Mouse (Mus musculus) liver, embryonic 15.5 days (tissue): ENCODE measurements around the gene Brk1. TPM values are rescaled to one million over a fixed set of nuclear protein-coding genes. Genes with fewer than 3 reads are reported as not detected.

Experiments
- ATAC-seq: fragments of 200-750 bp; cut with Nextera tagmentation; 2 replicates; pipeline ENCODE4 v1.8.0; 2017; ENCODE audit warnings: moderate number of reproducible peaks, mild to moderate bottlenecking, moderate library complexity; ENCODE audit not compliant: insufficient read depth
- H3K27ac ChIP-seq: fragments of 300-500 bp; sonication (generic); replicated peaks from 2 replicates; pipeline ENCODE4 v1.5.1; 2015; ENCODE audit warnings: mild to moderate bottlenecking, inconsistent platforms
- H3K27me3 ChIP-seq: fragments of 300-500 bp; sonication (generic); 2 replicates; pipeline ENCODE4 v1.6.1; 2015; ENCODE audit warnings: mild to moderate bottlenecking, inconsistent platforms
- H3K36me3 ChIP-seq: fragments of 300-500 bp; sonication (generic); replicated peaks from 2 replicates; pipeline ENCODE4 v1.6.1; 2015; ENCODE audit warnings: moderate library complexity, mild to moderate bottlenecking, inconsistent platforms
- H3K4me1 ChIP-seq: fragments of 300-500 bp; sonication (generic); replicated peaks from 2 replicates; pipeline ENCODE4 v1.6.1; 2015; ENCODE audit warnings: inconsistent platforms
- H3K4me2 ChIP-seq: fragments of 300-500 bp; sonication (generic); 2 replicates; pipeline ENCODE4 v1.6.1; 2015; ENCODE audit warnings: moderate library complexity, mild to moderate bottlenecking, inconsistent platforms
- H3K4me3 ChIP-seq: fragments of 300-500 bp; sonication (generic); replicated peaks from 2 replicates; pipeline ENCODE4 v1.5.1; 2015; ENCODE audit warnings: mild to moderate bottlenecking, inconsistent platforms
- H3K9ac ChIP-seq: fragments of 300-500 bp; sonication (generic); 2 replicates; pipeline ENCODE4 v1.6.1; 2015; ENCODE audit warnings: moderate library complexity, mild to moderate bottlenecking, inconsistent platforms
- H3K9me3 ChIP-seq: fragments of 300-500 bp; sonication (generic); replicated peaks from 2 replicates; pipeline ENCODE4 v1.6.1; 2016; ENCODE audit warnings: inconsistent platforms
- WGBS: fragments of 180-500 bp; shearing (Covaris S2); methylation state at CpG from one replicate; pipeline ENCODE4 v1.1.7; 2015; ENCODE audit warnings: mixed read lengths; ENCODE audit not compliant: insufficient replicate concordance; 5-methylcytosine and 5-hydroxymethylcytosine counted together
- polyA plus RNA-seq: library from polyadenylated mRNA; unstranded; fragments of >200 nt; fragmentation: Nextera tagmentation; extraction: Ambion mirVana; gene quantifications from 2 replicates; pipeline ENCODE4 v1.2.1, GENCODE M21; 2015

The Brk1 gene
- polyA plus RNA-seq, 1 experiment from 2014 or later: 80.7 TPM

DNA sequence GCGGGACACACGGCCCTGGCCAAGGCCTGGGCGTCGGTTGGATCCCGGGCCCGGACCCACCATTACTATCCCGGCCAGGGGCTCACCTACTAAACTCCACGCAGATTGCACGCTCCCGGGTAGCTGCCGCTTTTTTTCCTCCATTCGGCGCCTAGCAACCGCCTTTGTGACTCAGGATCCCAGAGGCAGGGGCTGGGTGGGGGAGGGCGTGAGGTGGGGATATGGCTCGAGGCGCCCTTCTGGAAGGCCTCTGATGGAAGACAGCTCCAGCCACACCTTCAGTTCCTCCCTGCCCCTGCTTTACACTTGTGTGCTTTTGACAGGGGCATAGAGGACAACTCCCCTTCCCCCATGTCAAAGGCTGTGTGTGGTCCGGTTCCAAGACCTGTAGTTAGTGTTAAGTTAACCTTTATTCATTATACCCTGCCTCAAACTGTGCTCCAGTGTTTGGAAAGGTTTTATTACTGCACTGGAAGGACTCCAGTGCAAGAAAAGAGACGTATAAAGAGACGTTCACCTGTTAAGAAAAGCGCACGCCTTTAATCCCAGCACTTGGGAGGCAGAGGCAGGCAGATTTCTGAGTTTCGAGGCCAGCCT lies 3.9 kb upstream of the Brk1 start, which contains the start of gene Fancd2os:
Fancd2os (minus strand) TSS at position 173 of the 597 bp plus-strand sequence.
- no peak within 1 kb of the TSS for H3K27ac ChIP-seq
- 74% methylated on average over 23 of the region's 23 CpGs for WGBS
- H3K4me2 ChIP-seq: no peak within 1 kb of the TSS
- ATAC-seq: no peak
- H3K9me3 ChIP-seq: no peaks in the 10 kb centered on the region
- H3K36me3 ChIP-seq: peaks cover 12% of the 10 kb centered on the region; the same call in 1 of the 2 replicates
- no peaks in the 10 kb centered on the region for H3K27me3 ChIP-seq
- peaks cover 21% of the 10 kb centered on the region for H3K4me1 ChIP-seq
- H3K4me3 ChIP-seq: no peak within 1 kb of the TSS
- H3K9ac ChIP-seq: no peak within 1 kb of the TSS

DNA sequence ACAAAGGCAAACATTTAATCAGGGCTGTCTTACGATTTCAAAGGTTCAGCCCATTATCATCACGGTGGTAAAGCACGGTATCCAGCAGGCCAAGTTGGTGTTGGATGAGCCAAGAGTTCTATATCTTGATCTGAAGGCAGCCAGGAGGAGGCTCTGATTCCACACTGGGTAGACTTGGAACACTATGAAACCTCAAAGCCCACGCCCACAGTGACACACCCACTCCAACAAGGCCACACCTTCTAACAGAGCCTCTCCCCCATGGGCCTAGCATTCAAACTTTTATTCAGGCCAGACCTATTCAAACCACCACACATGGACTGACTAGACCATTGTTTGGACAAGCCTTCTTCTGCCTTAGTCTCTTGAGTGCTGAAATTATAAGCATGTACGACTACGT lies 1.8 kb upstream of the Brk1 start:
- no peak overlapping the region for H3K4me3 ChIP-seq
- 74% methylated on average over 6 of the region's 6 CpGs for WGBS
- 0 out of 2 replicates have a peak, but pooled peaks cover 4% of the 10 kb centered on the region for H3K36me3 ChIP-seq
- H3K27ac ChIP-seq: no peak overlapping the region
- no peak overlapping the region for H3K4me2 ChIP-seq
- H3K27me3 ChIP-seq: no peaks in the 10 kb centered on the region
- no peaks in the 10 kb centered on the region for H3K9me3 ChIP-seq
- H3K4me1 ChIP-seq: peaks cover 35% of the 10 kb centered on the region
- H3K9ac ChIP-seq: no peak overlapping the region
- no peak for ATAC-seq

DNA sequence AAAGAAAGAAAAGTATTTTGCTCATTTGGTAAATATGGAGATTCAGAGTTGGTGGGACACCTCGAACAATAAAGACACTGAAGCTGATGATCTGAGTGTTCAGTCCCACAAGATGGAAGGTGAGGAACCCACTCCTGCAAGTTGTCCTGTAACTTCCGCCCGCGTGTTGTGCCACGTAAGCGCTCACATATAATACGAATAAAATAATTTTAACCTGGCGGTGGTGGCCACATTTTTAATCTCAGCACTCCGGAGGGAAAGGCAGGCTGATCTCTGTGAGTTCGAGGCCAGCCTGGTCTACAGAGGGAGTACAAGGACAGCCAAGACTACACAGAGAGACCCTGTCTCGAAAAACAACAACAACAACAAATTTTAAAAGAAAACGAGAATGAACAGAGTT lies 579 bp upstream of the Brk1 start:
- no peaks in the 10 kb centered on the region for H3K9me3 ChIP-seq
- H3K9ac ChIP-seq: peak overlapping the region; percentile 83
- no peak for ATAC-seq
- H3K4me1 ChIP-seq: peaks cover 35% of the 10 kb centered on the region
- 52% methylated on average over 12 of the region's 12 CpGs for WGBS
- H3K27me3 ChIP-seq: no peaks in the 10 kb centered on the region
- H3K4me3 ChIP-seq: peak overlapping the region; percentile 90
- H3K27ac ChIP-seq: peak overlapping the region; percentile 78; the same call in 1 of the 2 replicates
- no peaks in the 10 kb centered on the region for H3K36me3 ChIP-seq
- peak overlapping the region; percentile 79 for H3K4me2 ChIP-seq

DNA sequence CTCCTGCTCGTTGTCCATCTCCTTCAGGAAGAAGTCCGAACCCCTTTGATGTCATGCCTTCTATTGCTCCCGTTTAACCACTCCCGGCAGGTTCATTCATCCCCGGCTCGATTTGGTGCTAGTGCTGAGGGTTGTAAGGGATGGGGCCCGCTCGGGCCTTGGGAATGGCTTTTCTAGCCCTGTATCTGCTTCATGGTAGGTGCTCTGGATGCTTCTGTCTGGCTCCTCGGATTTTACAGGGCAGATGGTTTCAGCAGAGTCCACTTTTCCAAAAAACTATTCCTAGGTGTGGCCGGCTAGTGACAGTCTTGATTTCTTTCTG lies 613 bp downstream of the Brk1 start:
- Histone ChIP-seq H3K4me3 (peak overlapping the region; percentile 90), H3K27ac (peak overlapping the region; percentile 78), H3K4me1 (peaks cover 35% of the 10 kb centered on the region), H3K36me3 (peaks cover under 1% of the 10 kb centered on the region), H3K9me3 (no peaks in the 10 kb centered on the region), H3K4me2 (peak overlapping the region; percentile 79), H3K27me3 (no peaks in the 10 kb centered on the region), H3K9ac (peak overlapping the region; percentile 83)
- ATAC-seq: peak; percentile 10
- 3% methylated on average over 10 of the region's 10 CpGs for WGBS

- WGBS: 72% methylated on average over 6 of the region's 6 CpGs
- Histone ChIP-seq H3K4me2 (no peak overlapping the region), H3K27me3 (no peaks in the 10 kb centered on the region), H3K4me1 (peaks cover 30% of the 10 kb centered on the region), H3K9me3 (no peaks in the 10 kb centered on the region), H3K4me3 (no peak overlapping the region), H3K36me3 (peaks cover 24% of the 10 kb centered on the region), H3K9ac (no peak overlapping the region), H3K27ac (no peak overlapping the region)
- no peak for ATAC-seq
Observed at GRCm38 (mm10) chr6:113608871-113609270, 4.3 kb downstream of the Brk1 start.

- Histone ChIP-seq H3K4me2 (no peak overlapping the region), H3K9ac (no peak overlapping the region), H3K27me3 (no peaks in the 10 kb centered on the region), H3K9me3 (no peaks in the 10 kb centered on the region), H3K36me3 (peaks cover 27% of the 10 kb centered on the region), H3K27ac (no peak overlapping the region), H3K4me1 (peaks cover 26% of the 10 kb centered on the region), H3K4me3 (no peak overlapping the region)
- no peak for ATAC-seq
- WGBS: 85% methylated on average over 7 of the region's 7 CpGs
Observed at GRCm38 (mm10) chr6:113609293-113609692, 4.7 kb downstream of the Brk1 start.

DNA sequence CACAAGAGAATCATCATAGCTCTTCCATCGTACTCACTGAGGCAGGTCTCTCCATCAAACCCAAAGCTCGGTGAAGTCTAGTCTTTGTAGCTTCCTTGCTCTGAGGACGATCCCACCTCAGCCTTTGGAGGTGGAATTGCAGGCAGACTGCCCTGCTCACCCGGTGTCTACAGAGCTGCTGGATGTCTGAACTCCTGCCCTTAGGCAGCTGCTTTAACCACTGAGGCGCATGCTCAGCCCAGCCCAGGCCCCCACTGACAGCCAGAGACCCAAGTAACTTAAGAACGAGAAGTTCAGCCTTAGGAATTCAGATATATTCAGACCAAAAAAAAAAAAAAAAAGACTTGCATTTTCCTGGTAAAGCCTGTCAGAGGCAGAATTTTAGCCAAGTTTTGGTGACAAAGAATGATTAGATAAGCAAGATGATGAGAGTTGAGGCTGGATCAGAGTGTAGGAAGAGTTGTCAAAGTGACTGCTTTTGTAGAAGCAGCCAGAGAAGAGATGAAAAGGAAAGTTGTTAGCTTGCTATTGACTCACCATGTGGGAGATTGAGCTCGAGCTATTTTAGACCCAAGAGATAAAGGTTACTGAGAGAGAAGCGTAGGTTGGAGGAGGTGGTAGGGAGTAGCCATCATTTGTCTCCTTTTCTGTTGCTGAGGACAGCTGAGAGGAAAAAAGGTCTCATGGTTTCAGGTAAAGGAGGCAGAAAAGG lies 7.8 kb downstream of the Brk1 start:
- H3K4me2 ChIP-seq: no peak overlapping the region
- WGBS: 77% methylated on average over 8 of the region's 8 CpGs
- no peak overlapping the region for H3K9ac ChIP-seq
- H3K4me1 ChIP-seq: 0 out of 2 replicates have a peak, but pooled peaks cover 4% of the 10 kb centered on the region
- H3K27ac ChIP-seq: no peak overlapping the region
- H3K4me3 ChIP-seq: no peak overlapping the region
- no peaks in the 10 kb centered on the region for H3K27me3 ChIP-seq
- ATAC-seq: no peak
- H3K9me3 ChIP-seq: no peaks in the 10 kb centered on the region
- peaks cover 58% of the 10 kb centered on the region for H3K36me3 ChIP-seq

- Histone ChIP-seq H3K27me3 (no peaks in the 10 kb centered on the region), H3K36me3 (peaks cover 67% of the 10 kb centered on the region), H3K4me2 (no peak overlapping the region), H3K4me3 (no peak overlapping the region), H3K4me1 (0 out of 2 replicates have a peak, but pooled peaks cover 4% of the 10 kb centered on the region), H3K9ac (no peak overlapping the region), H3K9me3 (no peaks in the 10 kb centered on the region), H3K27ac (no peak overlapping the region)
- WGBS: 87% methylated on average over 7 of the region's 7 CpGs
- no peak for ATAC-seq
Observed at GRCm38 (mm10) chr6:113614152-113614551, 9.6 kb downstream of the Brk1 start.

DNA sequence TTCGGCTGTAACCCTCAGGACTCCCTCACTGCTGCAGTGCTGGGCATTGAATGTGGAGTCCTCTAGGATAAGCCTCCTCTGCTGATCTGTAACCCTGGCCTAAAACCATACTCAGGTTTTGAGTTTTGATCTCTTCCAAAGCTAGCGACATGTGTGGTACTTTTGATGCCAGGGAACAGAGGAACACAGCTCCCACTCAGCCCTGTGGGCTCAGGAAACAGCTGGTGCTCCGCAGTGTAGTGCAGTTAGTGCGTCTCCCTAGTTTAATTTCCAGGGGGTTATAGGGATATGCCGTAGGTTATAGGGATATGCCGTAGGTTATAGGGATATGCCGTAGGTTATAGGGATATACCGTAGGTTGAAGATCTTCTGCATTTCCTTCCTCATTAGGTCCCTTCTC lies 10.4 kb downstream of the Brk1 start:
- H3K27ac ChIP-seq: no peak overlapping the region
- no peak overlapping the region for H3K4me3 ChIP-seq
- no peak overlapping the region for H3K4me2 ChIP-seq
- H3K4me1 ChIP-seq: 0 out of 2 replicates have a peak, but pooled peaks cover 4% of the 10 kb centered on the region
- no peak for ATAC-seq
- no peaks in the 10 kb centered on the region for H3K9me3 ChIP-seq
- H3K9ac ChIP-seq: no peak overlapping the region
- H3K36me3 ChIP-seq: peaks cover 67% of the 10 kb centered on the region
- 80% methylated on average over 8 of the region's 8 CpGs for WGBS
- no peaks in the 10 kb centered on the region for H3K27me3 ChIP-seq

DNA sequence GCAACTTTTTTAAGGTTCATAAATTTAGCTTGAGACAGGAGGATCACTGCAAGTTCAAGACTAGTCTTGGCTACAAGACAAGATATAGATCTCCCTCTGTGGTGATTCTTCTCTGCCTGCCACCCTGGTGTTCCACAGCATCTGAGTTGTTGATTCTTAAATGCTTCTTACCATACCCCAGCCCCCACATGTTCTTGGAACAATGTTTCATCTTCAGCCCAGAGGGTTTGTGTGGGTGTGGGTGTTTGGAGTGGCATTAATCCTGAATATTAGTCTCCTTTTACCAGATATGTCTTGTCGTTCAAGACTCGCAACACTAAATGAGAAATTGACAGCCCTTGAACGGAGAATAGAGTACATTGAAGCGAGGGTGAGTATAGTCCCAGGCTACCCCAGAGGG lies 10.9 kb downstream of the Brk1 start:
- ATAC-seq: no peak
- no peak overlapping the region for H3K4me2 ChIP-seq
- 0 out of 2 replicates have a peak, but pooled peaks cover 4% of the 10 kb centered on the region for H3K4me1 ChIP-seq
- 87% methylated on average over 4 of the region's 4 CpGs for WGBS
- peaks cover 63% of the 10 kb centered on the region for H3K36me3 ChIP-seq
- H3K27ac ChIP-seq: no peak overlapping the region
- H3K27me3 ChIP-seq: no peaks in the 10 kb centered on the region
- H3K9ac ChIP-seq: no peak overlapping the region
- no peak overlapping the region for H3K4me3 ChIP-seq
- H3K9me3 ChIP-seq: no peaks in the 10 kb centered on the region

DNA sequence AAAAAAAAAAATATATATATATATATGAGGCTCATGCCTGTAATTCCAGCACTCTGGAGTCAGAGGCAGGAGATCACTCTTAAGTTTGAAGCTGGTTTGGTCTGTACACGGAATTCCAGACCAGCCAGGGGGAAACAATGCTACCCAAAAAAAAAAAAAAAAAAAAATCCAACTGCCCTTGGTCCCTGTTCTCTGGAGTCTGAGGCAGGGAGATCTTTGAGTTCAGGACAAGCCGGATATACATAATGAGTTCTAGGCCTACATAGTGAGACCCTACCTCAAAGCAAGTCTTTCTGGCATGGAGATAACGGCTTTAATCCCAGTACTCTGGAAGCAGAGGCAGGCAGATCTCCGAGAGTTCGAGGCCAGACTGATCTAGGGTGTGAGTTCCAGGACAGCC lies 18.8 kb downstream of the Brk1 start:
- no peaks in the 10 kb centered on the region for H3K9me3 ChIP-seq
- H3K36me3 ChIP-seq: peaks cover 9% of the 10 kb centered on the region; the same call in 1 of the 2 replicates
- H3K4me3 ChIP-seq: peak overlapping the region; percentile 83
- H3K27me3 ChIP-seq: no peaks in the 10 kb centered on the region
- H3K9ac ChIP-seq: 0 out of 2 replicates have a peak overlapping the region, but pooled peaks have one; percentile 36
- ATAC-seq: no peak
- peak overlapping the region; percentile 94 for H3K4me2 ChIP-seq
- no peak overlapping the region for H3K27ac ChIP-seq
- WGBS: 41% methylated on average over 5 of the region's 5 CpGs
- peaks cover 29% of the 10 kb centered on the region for H3K4me1 ChIP-seq
